Mouse (Mus musculus): ENCODE data around the gene Efna5.

Gene Efna5

DNA sequence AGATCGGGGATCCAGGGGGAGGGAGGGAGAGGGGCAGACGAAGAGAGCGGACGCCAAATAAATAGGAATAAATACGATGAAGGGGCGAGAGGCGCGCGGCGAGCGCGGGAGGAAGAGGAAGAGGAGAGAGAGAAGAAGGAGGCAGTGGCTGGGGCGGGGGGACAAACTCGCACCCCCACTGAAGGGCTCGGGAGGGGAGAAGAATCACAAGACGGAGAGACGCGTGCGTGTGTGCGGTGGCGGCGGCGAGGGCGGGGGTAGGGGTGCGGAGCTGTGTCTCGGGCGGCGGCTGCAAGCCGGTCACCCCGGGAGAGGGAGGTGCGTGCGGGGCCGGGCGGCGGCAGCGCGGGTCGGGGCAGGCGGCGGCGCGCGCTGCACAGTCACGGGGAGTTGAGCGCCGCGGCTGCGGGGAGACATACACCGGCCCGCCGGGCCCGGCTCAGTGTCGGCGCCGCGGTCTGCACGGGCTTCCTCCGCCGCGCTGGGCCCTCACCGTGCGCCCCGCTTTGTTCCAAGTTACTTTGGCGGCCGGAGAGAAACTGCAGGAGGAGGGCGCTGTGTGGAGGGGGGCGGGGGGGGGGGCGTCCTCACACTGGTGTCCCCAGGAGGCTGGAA lies at the start of gene Efna5:
Gene Efna5 (minus strand): TSS at position 142 of the 615 bp plus-strand sequence.
- peak; percentile 9; the same call in 1 of the 2 replicates for ATAC-seq (ENCODE audit: low TSS enrichment)

DNA sequence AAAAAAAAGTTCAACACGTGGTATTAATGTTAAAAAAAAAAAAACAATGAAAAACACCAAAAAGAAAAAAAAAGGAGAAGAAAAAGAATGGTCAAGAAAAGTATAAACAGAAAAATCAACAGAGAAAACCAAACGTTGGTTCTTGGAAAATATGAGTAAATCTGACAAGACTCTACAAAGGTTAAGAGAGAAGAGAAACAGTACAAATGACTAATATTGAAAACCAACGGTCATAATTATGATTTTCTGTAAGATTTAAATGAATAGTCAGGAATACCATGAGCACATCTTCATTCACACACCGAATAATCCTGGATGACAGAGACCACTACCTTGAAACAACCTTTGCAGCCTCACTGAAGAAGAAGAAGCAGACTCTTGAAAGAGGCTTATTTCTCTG lies 34.2 kb upstream of the Efna5 start:
- no peak for ATAC-seq (ENCODE audit: low TSS enrichment)

DNA sequence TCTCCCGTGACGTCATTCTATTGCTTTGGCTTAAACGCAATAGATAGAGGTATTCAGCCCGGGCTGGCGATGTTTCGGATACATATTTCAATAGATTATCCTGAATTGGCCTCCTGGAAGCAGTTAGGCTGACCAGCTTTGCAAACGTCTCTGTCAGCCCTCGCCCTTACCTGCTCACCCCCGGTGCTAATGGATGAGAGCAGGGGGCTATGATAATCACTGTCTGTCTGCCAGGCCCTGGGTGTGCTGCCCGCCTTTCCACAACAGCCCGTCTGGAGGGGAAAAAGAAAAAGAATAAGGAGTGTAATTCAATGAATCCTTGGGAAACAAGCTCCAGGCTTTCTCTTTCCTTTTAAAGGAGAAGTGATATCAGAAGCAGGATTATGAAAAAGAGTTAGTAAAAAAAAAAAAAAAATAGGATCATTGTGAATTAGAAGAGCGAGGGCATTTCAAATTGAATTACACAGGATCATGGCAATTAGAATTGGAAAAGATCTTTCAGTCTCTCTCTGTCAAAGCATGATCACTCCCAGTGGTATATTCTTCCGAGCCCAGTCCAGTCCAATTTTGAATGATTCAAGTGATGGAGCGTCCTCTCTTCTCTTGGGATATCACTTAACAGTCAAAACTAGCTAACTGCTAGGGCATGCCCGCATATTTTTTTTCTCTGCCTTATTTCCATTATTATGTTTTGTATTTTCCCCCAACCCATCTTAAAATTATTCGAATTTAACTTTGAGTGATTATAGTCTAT lies 24.8 kb upstream of the Efna5 start:
- no peak for ATAC-seq (ENCODE audit: low TSS enrichment)

DNA sequence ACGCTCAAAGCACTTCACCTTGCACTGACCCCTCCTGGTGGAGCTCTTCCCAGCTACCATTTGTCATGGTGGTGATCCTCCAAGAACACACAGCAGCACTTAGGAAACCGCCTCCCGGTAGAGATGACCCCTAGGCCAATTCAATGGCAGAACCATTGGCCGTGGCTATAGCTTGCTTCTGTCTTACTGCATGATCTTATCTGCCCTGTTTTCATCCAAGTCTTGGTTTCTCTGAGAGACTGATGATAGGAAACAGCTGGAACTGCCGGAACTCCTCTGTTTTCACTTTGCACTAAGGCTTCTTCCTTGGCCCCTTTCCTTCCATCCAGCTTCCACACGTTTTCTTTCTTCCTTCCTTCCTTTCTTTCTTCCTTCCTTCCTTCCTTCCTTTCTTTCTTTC lies 17.9 kb upstream of the Efna5 start:
- no peak for ATAC-seq (ENCODE audit: low TSS enrichment)

DNA sequence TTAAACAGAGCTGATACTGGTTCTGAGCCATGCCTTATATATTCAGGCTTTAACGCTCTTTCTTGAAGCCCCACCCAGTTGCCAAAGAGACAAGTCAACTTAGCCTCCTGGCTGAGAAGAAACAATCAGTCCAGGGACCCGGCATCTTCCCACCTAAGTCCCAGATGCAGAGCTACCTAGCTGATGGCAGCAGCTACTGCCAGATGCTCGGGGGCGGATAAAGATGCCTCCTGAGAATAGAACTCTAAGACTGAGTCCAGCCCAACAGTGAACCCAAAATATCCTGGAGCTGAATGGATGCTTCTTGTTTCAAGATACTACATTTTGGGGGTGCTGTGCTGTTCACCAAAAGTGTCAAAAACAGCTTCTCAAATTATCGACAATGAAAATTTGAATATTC lies 8.9 kb upstream of the Efna5 start:
- ATAC-seq (ENCODE audit: low TSS enrichment): peak; percentile 75

DNA sequence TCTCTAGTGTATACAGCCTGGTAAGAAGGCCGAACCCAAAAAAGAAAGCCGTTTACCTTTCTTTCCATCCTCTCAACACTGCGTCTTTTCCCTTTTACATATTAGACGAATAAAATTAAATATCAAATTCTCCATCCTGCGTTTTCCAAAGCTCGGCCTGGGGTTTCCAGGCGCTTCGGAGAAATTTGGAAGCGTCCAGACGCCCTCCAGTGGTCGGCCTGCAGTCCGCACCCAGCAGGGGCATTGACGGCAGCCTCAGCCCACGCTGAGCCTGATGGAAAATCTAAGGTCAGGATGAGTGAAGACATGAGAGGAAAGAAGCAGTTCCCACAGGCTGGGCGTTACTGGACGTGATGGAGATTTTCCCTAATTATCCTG lies 3.0 kb upstream of the Efna5 start:
- ATAC-seq (ENCODE audit: low TSS enrichment): peak; percentile 33

DNA sequence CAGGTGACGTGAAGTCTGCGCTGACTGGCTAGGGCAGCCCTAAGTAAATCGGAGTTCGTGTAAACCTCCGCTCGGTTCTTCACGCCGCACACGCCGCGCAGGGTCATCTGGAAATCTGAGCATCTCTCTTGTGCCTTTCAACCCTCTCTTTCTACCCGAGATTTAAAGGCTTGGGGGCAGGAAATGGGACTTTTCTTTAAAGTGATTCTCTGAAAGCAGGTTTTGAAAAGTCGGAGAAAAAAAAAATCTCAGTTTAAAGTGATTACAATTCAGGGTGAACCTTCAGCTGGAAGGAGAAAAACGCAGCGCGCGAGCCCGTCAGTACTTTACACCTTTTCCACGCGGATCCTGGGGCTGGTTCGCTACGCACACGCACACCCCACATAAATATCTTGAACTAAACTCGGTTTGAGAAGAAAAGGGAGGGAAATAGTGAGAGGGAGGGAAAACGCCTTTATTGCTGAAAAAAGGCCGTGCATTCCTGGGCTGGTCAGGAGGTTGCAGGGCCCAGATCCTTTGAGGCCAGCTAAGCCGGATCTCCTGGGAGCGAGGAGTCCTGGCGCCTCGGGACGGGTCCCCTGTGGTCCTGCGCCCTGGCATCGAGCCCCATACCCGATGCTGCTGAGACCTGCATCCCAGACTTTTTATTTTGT lies 2.5 kb upstream of the Efna5 start:
- ATAC-seq (ENCODE audit: low TSS enrichment): no peak

DNA sequence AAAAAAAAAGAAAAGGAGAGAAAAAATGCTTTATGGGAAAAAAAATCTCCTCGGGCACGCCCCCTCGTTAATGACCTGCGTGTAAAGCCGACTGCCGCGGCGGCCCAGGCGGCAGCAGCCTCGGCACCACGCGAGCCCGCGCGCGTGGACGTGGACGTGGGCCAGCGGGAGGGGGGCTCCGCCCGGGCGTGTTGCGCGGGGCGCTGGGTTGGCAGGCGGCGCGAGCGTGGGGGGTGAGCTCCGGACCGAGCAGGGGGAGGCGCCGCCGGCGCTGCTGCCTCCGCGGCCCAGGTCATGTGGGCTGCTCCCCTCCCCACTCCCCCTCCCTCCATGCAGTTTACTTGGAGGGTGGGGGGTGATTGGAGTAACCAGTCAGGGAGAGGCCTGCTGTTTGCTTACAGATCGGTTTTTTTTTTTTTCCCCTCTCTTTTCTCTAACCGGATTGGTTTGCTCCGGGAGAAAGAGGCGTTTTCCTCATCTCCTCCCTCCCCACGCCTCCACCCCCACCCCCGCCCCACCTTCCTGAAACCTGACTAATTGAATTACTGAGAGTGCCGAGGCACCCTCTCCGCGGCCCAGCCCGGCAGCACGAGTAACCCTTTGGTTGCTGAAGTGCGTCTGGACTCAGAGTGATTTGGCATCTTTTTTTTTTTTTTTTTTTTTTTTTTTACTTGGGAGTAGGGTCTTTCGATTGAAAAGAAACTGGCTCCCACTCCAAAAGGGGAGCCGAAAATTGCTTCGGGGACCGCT lies 1.8 kb upstream of the Efna5 start:
- peak; percentile 49 for ATAC-seq (ENCODE audit: low TSS enrichment)

DNA sequence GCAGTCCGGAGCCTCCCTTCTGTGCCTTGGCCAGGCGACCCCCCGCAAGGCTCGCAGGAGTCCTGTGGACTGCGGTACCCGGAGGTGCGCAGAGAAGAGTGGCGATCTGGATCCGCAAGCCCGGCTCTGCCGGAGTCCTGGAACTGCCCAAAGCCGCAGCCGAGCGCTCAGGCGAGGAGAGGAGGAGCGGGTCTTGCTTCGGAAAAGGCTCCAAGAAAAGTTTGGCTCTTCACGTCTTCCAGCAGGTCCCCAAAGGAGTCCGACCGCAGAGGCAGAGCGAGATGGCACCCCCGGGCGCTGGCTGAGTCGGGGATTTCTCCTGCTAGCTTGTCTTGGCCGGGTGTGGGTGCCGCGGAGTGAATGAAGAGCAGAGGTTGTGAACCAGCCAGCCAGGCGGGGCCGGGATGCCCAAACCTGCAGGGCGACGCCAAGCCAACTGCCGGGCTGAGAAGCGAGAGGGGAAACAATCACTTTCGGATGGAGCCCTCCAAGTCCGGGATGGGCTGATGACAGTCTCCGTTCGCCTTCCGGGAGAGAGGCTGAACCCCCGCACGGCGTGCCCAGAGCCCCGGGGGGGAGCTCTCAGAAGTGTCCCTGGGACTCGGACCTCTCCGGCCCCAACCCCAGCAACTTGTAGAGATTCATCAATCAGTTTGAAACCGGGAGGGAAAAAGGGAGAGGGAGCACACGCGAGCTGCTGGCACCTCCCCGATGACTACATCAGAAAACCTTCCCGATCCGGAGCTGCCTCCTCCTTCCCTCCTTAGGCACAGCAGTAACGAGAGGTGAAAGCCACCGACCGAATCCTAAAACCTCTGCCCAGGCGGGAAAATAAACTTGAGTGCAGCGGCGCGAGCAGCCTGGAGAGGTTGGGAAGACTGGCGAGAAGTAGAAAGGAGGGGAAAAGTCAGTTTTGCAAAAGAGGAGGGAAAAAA lies 941 bp upstream of the Efna5 start:
- peak; percentile 6; the same call in 1 of the 2 replicates for ATAC-seq (ENCODE audit: low TSS enrichment)

DNA sequence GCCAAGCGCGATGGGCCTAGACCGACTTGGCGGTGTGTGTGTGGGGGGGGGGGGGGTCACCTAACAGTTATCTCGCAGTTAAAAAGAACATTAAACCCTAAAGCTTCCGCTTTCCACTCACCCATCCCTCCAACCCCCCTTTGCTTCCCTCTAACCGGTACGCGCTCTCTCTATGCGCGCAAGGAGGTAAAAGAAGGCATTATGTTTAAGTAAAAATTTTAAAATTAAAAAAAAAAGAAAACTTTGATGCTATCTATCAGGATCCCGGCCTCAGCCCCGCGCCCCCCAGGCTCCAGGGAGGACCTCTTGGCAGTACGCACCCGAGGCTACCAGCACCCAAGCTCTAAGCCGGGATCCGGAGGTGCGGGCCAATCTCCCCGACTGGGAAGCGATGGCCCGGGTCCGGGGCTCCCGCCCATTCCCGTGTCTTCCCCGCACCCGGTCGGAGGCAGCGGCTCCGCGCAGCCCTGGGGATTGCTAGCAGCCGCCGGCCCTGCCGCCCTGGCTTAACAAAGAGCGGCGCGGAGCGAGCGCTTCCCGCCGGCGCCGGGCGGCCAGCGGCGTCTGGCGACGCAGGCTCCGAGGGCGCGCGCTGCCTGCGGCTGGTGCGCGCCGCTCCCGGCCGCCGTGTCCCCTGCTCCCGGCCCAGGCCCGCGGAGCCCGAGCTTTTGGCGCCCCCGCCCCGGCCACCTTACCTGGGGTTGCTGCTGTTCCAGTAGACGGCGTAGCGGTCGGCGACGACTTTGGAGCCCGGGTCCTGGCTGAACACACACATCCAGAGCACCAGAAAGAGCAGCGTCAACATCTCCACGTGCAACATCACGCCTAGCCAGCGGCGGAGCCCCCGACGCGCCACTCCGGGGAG lies 574 bp downstream of the Efna5 start:
- ATAC-seq (ENCODE audit: low TSS enrichment): peak; percentile 8; the same call in 1 of the 2 replicates

DNA sequence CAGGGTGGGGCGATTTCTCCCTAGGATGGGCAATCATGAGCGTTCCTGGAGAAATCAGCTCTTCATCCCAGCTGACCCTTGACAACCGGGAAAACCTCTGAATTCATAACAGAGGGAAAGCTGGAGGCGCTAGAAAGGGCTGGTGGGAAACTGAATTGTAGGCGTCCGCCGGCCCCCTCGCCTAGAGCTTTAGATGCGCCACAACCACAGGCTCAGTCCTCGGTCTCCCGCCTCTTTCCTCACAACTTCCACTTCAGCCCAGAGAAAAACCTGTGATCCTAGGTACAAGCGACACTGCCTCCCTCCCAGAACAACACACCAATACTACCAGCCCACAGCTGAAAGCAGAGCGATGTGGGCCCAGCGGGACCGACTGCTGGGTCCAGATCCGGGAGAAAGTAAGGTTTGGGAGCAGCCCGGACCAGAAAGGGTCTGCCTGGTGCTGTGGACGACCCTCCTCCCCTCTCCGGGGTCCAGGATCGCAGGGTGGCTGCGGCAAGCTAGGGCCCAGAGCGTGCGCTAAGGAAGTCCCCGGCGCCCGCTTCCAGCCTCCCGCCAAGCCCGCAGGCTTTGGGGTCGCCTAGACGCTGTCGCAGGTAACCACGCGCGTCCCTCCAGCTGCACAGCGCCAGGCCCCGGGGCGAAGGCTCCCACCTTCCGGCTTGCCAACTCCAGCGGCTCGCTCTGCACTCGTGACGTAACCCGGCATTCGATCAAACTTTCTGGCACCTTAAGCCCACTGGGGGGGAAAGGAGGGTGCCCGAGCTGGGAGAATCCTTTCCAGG lies 1.4 kb downstream of the Efna5 start:
- no peak for ATAC-seq (ENCODE audit: low TSS enrichment)

DNA sequence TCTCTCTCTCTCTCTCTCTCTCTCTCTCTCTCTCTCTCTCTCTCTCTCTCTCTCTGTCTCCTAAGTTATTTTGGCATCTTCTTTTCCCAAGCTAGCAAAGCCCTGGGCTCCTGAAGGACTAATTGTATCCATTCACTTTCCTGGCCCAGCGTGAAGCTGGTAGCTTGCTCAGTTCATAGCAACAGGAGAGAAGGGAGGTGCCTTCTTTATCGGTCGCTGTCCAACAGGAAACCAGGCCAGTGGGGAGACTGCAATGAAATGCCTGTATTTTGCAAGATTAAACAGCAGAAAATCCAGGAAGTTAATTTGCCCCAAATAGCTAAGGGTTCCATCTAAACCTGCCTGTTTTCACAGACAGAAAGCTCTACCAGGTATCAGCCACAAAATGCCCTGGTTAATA lies 5.4 kb downstream of the Efna5 start:
- ATAC-seq (ENCODE audit: low TSS enrichment): no peak

DNA sequence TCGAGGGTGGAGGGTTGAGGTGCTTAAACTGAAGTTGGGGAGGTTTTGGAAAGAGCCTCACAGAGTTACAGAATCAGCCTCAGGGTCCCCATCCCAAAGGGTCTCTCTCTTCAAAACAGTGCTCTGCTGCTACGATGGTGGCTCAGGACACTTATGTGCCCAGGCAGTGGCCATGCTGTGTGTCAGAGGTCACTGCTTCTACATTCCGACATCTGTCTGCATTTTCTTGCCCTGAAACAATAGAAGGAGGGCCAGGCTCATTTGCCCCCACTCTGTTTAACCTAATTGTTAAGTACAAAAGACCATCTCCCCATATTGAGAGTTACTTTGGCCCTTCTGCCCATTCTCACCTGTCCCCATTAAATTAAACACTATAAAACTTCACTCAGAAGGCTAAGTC lies 9.2 kb downstream of the Efna5 start:
- no peak for ATAC-seq (ENCODE audit: low TSS enrichment)

DNA sequence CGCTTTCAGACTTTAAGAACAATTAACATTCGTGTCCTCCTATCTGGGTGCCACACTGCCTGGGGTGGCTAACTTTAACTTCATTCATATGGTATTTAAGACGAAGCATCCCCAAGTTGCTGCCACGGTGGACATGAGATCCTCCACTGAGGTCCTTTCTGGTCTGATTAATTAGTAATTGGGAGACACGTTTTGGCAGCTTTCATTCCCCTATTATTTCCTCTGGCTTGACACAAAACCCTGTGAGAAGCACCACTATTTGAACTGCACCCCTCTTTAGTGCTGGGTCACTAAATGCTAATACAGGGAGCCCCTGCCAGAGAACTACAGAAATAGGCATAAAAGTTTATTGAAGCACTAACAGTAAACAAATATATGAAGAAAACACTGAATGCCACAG lies 9.9 kb downstream of the Efna5 start:
- ATAC-seq (ENCODE audit: low TSS enrichment): no peak

DNA sequence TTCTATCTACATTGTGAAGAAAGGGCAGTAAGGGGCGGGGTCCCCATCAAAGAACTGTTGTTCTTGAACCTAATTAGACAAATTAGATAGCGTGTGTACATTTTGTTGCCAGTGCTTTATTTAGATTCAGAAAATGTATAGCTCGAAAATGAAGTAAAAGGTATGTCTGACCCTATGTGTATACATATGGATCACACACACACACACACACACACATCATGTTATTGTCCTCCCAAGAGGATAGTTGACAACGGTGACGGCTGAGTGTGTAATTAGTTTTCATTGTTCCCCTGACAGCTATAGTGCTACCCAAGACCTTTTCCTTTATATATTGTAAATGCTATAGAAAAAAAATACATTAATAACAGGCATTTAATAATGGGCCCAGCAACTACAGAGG lies 10.7 kb downstream of the Efna5 start:
- ATAC-seq (ENCODE audit: low TSS enrichment): no peak

DNA sequence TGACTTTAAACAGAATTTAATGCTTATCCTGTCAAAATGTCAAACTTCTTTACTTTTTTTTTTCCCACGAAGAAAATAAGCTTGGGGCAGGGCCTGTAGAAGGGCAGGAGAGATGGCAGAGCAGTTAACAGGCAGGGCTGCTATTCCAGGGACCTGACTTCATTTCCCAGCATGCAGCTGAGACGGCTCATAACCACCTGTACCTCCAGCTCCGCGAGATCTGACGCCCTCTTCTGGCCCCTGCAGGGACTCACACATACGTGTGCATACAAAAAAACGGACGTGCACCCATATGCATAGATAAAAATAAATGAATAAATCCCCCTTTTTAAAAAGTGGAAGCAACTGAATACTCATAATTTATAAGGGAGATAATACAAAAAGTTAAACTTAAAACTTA lies 16.2 kb downstream of the Efna5 start:
- no peak for ATAC-seq (ENCODE audit: low TSS enrichment)

DNA sequence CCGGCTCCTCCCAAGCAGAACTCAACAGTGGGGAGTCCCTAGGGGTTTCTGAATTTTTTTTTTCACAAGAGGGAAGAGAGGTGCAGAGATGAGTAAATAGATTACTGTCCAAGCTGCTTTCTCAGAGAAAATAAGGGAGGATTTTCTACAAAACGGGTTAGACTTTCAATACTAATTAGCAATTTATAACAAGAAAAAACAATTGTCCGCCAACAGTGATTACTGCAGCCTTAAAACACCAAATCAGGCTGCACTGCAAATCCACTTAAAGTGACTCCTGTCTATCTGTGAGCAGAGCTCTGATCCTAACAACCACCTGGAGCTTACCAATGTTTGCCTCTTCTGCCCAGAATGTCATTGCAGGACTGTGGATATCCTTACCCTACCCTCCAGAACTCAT lies 18.1 kb downstream of the Efna5 start:
- no peak for ATAC-seq (ENCODE audit: low TSS enrichment)

DNA sequence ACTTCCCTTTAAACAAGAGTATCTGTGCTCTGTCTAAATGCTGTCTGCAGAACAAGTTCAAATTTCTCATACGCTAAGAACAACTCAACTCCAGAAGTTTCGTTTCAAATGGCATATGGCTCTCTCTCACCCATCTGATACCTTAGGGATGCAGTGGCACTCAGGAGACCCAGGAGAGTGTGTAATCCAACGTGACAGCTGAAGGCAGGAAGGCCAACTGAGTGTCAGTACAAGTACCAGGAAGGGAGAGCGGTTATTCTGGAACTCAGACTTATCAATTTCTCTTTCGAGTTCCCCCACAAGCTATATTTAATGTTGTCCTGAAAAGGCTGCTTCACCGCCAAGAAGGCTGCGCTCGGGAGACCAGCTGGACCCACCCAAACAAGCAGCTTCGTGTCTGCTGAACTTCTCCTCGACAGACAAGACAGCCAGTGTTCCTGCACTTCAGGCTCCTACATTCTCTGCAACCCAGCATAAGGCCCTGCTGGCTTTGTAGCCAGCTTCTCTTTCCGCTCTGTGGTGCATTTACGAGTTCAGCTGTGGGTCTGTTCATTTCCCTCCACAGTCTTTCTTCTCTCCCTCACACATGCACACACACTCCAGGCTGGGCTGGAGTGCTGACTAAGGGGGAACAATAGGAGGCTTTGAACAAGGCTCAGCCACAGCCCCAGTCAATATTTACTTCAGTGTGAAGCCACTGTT lies 18.7 kb downstream of the Efna5 start:
- peak; percentile 90 for ATAC-seq (ENCODE audit: low TSS enrichment)

DNA sequence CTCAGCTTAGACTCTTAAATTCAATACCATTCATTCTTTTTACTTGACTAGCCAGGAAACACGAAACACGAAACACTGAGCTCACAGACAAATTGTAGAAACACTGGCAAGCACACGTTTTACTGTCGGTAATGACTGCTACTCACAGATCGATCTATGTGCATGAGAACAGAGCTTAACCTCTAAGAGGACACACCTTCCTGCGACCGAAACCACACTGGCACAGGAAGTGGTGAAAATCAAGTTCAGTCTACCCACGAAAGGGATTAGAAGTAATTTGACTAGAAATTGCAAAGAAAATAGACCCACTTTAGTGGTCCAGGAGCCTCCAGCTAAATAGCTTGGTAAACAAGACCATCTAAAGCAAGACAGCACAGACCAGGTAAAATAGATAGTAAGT lies 23.8 kb downstream of the Efna5 start:
- ATAC-seq (ENCODE audit: low TSS enrichment): no peak

Data from frontal cortex, adult (tissue).